In genomic region chr10:127524646-127525255, GRCm38 (mm10) we compare ENCODE assay signal across 12 mouse cellular contexts. TPM values are rescaled to one million over a fixed set of nuclear protein-coding genes. Genes with fewer than 3 reads are reported as not detected.
DNase-seq lines count a peak whose midpoint lies in the region; ATAC-seq and TF ChIP-seq lines count a peak whose summit lies in the region.
"Had no signal": no experiment of that assay in that cellular context is flagged by ENCODE, and none has a peak within 500 bp of the region (broad histone marks: within the 10 kb centered on the region; RNA-seq: fewer than 3 reads in every experiment).

No protein-coding gene starts in this region.

- peaks cover 63% of the 10 kb centered on the region for H3K27me3 ChIP-seq in hindbrain, embryonic 13.5 days
- H3K27me3 ChIP-seq in midbrain, embryonic 14.5 days (ENCODE audit: control insufficient read depth, insufficient read depth, low read length): peaks cover 53% of the 10 kb centered on the region
- peaks cover 71% of the 10 kb centered on the region for H3K27me3 ChIP-seq in liver, embryonic 12.5 days (replicated peaks)

- ATAC-seq in hindbrain, embryonic 13.5 days (ENCODE audit: low FRiP score): 0 out of 2 replicates have a peak, but pooled peaks have one; percentile 3
- peak; percentile 26; the same call in 1 of the 2 replicates for ATAC-seq in midbrain, embryonic 14.5 days (ENCODE audit: low FRiP score, low TSS enrichment)
- no peak for ATAC-seq in liver, embryonic 12.5 days

- H3K4me3 ChIP-seq in hindbrain, embryonic 13.5 days: 0 out of 2 replicates have a peak overlapping the region, but pooled peaks have one; percentile 11
- H3K4me3 ChIP-seq in midbrain, embryonic 14.5 days (replicated peaks; ENCODE audit: low read depth, low read length): no peak overlapping the region
- H3K4me3 ChIP-seq in liver, embryonic 12.5 days: no peak overlapping the region
- H3K4me3 ChIP-seq: erythroblast, embryonic 14.5 days had no signal

- H3K4me1 ChIP-seq in hindbrain, embryonic 13.5 days (replicated peaks): peaks cover 88% of the 10 kb centered on the region
- peaks cover 61% of the 10 kb centered on the region for H3K4me1 ChIP-seq in midbrain, embryonic 14.5 days (ENCODE audit: control insufficient read depth, insufficient read depth, low read length)
- H3K4me1 ChIP-seq in liver, embryonic 12.5 days: peaks cover 46% of the 10 kb centered on the region

- intact Hi-C loops in left cerebral cortex, postnatal 14 days (cut with DNase I): no loop called here

- peaks cover 11% of the 10 kb centered on the region for H3K36me3 ChIP-seq in hindbrain, embryonic 13.5 days
- no peaks in the 10 kb centered on the region for H3K36me3 ChIP-seq in midbrain, embryonic 14.5 days (ENCODE audit: control insufficient read depth, insufficient read depth, low read length)
- peaks cover 12% of the 10 kb centered on the region for H3K36me3 ChIP-seq in liver, embryonic 12.5 days

- H3K9ac ChIP-seq in hindbrain, embryonic 13.5 days: peak overlapping the region; percentile 87
- no peak overlapping the region; the same call in 1 of the 2 replicates for H3K9ac ChIP-seq in midbrain, embryonic 14.5 days (replicated peaks; ENCODE audit: low read length)
- no peak overlapping the region for H3K9ac ChIP-seq in liver, embryonic 12.5 days

- peak; percentile 59 to 60 for DNase-seq in cerebellum, postnatal 10 days
- DNase-seq in cerebellum, postnatal 25 days: no peak
- peak; percentile 82 for DNase-seq in brain, embryonic 14.5 days (ENCODE audit: low read depth)
- no peak for DNase-seq in midbrain, embryonic 14.5 days
- DNase-seq in spleen, postnatal 14 days (ENCODE audit: low spot score in 2 of 2): no peak
- no peak for DNase-seq in left cerebral cortex, postnatal 14 days (ENCODE audit: low spot score in 2 of 2)
- DNase-seq: liver had no signal

- no peak for TF ChIP-seq POLR2A in brain, embryonic 14.5 days (IDR thresholded peaks at IDR 0.05; ENCODE audit: borderline replicate concordance, extremely low read depth, insufficient read depth, insufficient read length, poor library complexity, severe bottlenecking)

- peak overlapping the region; percentile 86 for H3K4me2 ChIP-seq in hindbrain, embryonic 13.5 days
- H3K4me2 ChIP-seq in midbrain, embryonic 14.5 days (ENCODE audit: low read length): peak overlapping the region; percentile 76
- H3K4me2 ChIP-seq in liver, embryonic 12.5 days: no peak overlapping the region

- WGBS in hindbrain, embryonic 13.5 days: 2% methylated on average over 21 of the region's 23 CpGs
- WGBS in midbrain, embryonic 14.5 days: under 1% methylated on average over 23 of the region's 23 CpGs
- WGBS in liver, embryonic 12.5 days (ENCODE audit: insufficient replicate concordance): 5% methylated on average over 23 of the region's 23 CpGs

- no peaks in the 10 kb centered on the region for H3K9me3 ChIP-seq in hindbrain, embryonic 13.5 days
- H3K9me3 ChIP-seq in midbrain, embryonic 14.5 days (ENCODE audit: control insufficient read depth, low read length): no peaks in the 10 kb centered on the region
- H3K9me3 ChIP-seq in liver, embryonic 12.5 days (replicated peaks): no peaks in the 10 kb centered on the region

- peak overlapping the region; percentile 91 for H3K27ac ChIP-seq in hindbrain, embryonic 13.5 days
- H3K27ac ChIP-seq in midbrain, embryonic 14.5 days (replicated peaks; ENCODE audit: low read depth, low read length): peak overlapping the region; percentile 46
- H3K27ac ChIP-seq in liver, embryonic 12.5 days: no peak overlapping the region
- H3K27ac ChIP-seq: macrophage had no signal

- no peak for TF ChIP-seq CTCF in brain, embryonic 14.5 days (IDR thresholded peaks at IDR 0.05; ENCODE audit: borderline replicate concordance, extremely low read depth, insufficient read depth, insufficient read length)

RNA-seq across cellular contexts. Expression of gene Shmt2, which starts 2.5 kb away (rescaled TPM):
- polyA plus RNA-seq in brain, embryonic 14.5 days (2012; rRNA removed): 80.8 and 100 TPM in 2 replicates
- 52.7 and 57.5 TPM in 2 replicates for polyA plus RNA-seq in hindbrain, embryonic 13.5 days (2015; fragmentation: Nextera tagmentation; extraction: Ambion mirVana)
- polyA plus RNA-seq in midbrain, embryonic 14.5 days (2014; fragmentation: Nextera tagmentation; extraction: Ambion mirVana): 48.9 and 50.7 TPM in 2 replicates
- total RNA-seq in left cerebral cortex, postnatal 14 days (2021): 10 to 100 TPM; 27.5 to 32.9 TPM
- 181 and 185 TPM in 2 replicates for polyA plus RNA-seq in liver, embryonic 12.5 days (2016; fragmentation: Nextera tagmentation; extraction: Ambion mirVana)

RNA-seq across cellular contexts. Expression of gene Nxph4, which starts 9.6 kb away (rescaled TPM):
- 19.9 and 48.8 TPM in 2 replicates for polyA plus RNA-seq in brain, embryonic 14.5 days (2012; rRNA removed)
- polyA plus RNA-seq in hindbrain, embryonic 13.5 days (2015; fragmentation: Nextera tagmentation; extraction: Ambion mirVana): 139 and 176 TPM in 2 replicates
- polyA plus RNA-seq in midbrain, embryonic 14.5 days (2014; fragmentation: Nextera tagmentation; extraction: Ambion mirVana): 106 and 134 TPM in 2 replicates
- 1 to 10 TPM; 4.4 to 7.4 TPM for total RNA-seq in left cerebral cortex, postnatal 14 days (2021)
- 0.10 and 0.23 TPM in 2 replicates for polyA plus RNA-seq in liver, embryonic 12.5 days (2016; fragmentation: Nextera tagmentation; extraction: Ambion mirVana)
- polyA plus RNA-seq: erythroblast, embryonic 14.5 days; macrophage; spleen, adult 2 months had no signal

RNA-seq across cellular contexts. Expression of gene Ndufa4l2, which starts 10.0 kb away (rescaled TPM):
- 10.8 and 13.0 TPM in 2 replicates for polyA plus RNA-seq in brain, embryonic 14.5 days (2012; rRNA removed)
- polyA plus RNA-seq in hindbrain, embryonic 13.5 days (2015; fragmentation: Nextera tagmentation; extraction: Ambion mirVana): 13.4 and 15.5 TPM in 2 replicates
- 14.2 and 18.6 TPM in 2 replicates for polyA plus RNA-seq in midbrain, embryonic 14.5 days (2014; fragmentation: Nextera tagmentation; extraction: Ambion mirVana)
- total RNA-seq in left cerebral cortex, postnatal 14 days (2021): 1 to 10 TPM; 7.4 to 8.9 TPM
- polyA plus RNA-seq in liver, embryonic 12.5 days (2016; fragmentation: Nextera tagmentation; extraction: Ambion mirVana): 12.9 and 14.8 TPM in 2 replicates
- polyA plus RNA-seq: macrophage had no signal

RNA-seq across cellular contexts. Expression of gene Stac3, which starts 23.3 kb away (rescaled TPM):
- 6.8 and 9.8 TPM in 2 replicates for polyA plus RNA-seq in brain, embryonic 14.5 days (2012; rRNA removed)
- polyA plus RNA-seq in hindbrain, embryonic 13.5 days (2015; fragmentation: Nextera tagmentation; extraction: Ambion mirVana): 2.5 TPM in 2 replicates
- polyA plus RNA-seq in midbrain, embryonic 14.5 days (2014; fragmentation: Nextera tagmentation; extraction: Ambion mirVana): 0.32 and 1.0 TPM in 2 replicates
- 10 to 100 TPM in 1 of 2 experiments, 1 to 10 TPM in 1; 3.0 to 10.0 TPM for total RNA-seq in left cerebral cortex, postnatal 14 days (2021)
- polyA plus RNA-seq in liver, embryonic 12.5 days (2016; fragmentation: Nextera tagmentation; extraction: Ambion mirVana): 0.24 and 0.45 TPM in 2 replicates

Comparison
In these comparisons a context has a peak if more than half of its experiments do, and no peak if none do; other contexts are left out.
1. DNase-seq: peak in cerebellum, postnatal 10 days (2 of 2) and brain, embryonic 14.5 days (single experiment); none in cerebellum, postnatal 25 days (0 of 2), midbrain, embryonic 14.5 days (single experiment), spleen, postnatal 14 days (0 of 2) and left cerebral cortex, postnatal 14 days (0 of 2).
2. RNA of gene Nxph4, which starts 9.6 kb away (polyA plus RNA-seq): 139 to 176 TPM in hindbrain, embryonic 13.5 days, 106 to 134 TPM in midbrain, embryonic 14.5 days and 19.9 to 48.8 TPM in brain, embryonic 14.5 days; 0.10 to 0.23 TPM in liver, embryonic 12.5 days; every median in the first group is over 10 times any median in the second.